Mouse (Mus musculus) midbrain, embryonic 16.5 days (tissue): ENCODE data around the gene Fbxo40. TPM values are rescaled to one million over a fixed set of nuclear protein-coding genes. Genes with fewer than 3 reads are reported as not detected.

Experiments
- ATAC-seq: fragments of 200-750 bp; cut with Nextera tagmentation; 2 replicates; pipeline ENCODE4 v1.8.0; 2017; ENCODE audit warnings: moderate TSS enrichment
- H3K27ac ChIP-seq: fragments of 300-500 bp; sonication (generic); 2 replicates; pipeline ENCODE4 v1.5.1; 2014; ENCODE audit warnings: mild to moderate bottlenecking, low read length, mixed read lengths
- H3K27me3 ChIP-seq: fragments of 300-500 bp; sonication (generic); 2 replicates; pipeline ENCODE4 v1.6.1; 2014; ENCODE audit warnings: low read depth, low read length, mixed read lengths; ENCODE audit not compliant: control insufficient read depth, insufficient read depth
- H3K36me3 ChIP-seq: fragments of 300-500 bp; sonication (generic); 2 replicates; pipeline ENCODE4 v1.6.1; 2014; ENCODE audit warnings: mild to moderate bottlenecking, low read length, moderate library complexity, mixed read lengths; ENCODE audit not compliant: control insufficient read depth, insufficient read depth
- H3K4me1 ChIP-seq: fragments of 300-500 bp; sonication (generic); 2 replicates; pipeline ENCODE4 v1.6.1; 2014; ENCODE audit warnings: mild to moderate bottlenecking, low read length, mixed read lengths; ENCODE audit not compliant: control insufficient read depth, insufficient read depth
- H3K4me2 ChIP-seq: fragments of 300-500 bp; sonication (generic); 2 replicates; pipeline ENCODE4 v1.6.1; 2014; ENCODE audit warnings: mild to moderate bottlenecking, low read length, mixed read lengths
- H3K4me3 ChIP-seq: fragments of 300-500 bp; sonication (generic); 2 replicates; pipeline ENCODE4 v1.5.1; 2014; ENCODE audit warnings: low read depth, mild to moderate bottlenecking, low read length, moderate library complexity, mixed read lengths
- H3K9ac ChIP-seq: fragments of 300-500 bp; sonication (generic); 2 replicates; pipeline ENCODE4 v1.6.1; 2014; ENCODE audit warnings: low read depth, low read length, mixed read lengths
- H3K9me3 ChIP-seq: fragments of 300-500 bp; sonication (generic); replicated peaks from 2 replicates; pipeline ENCODE4 v1.6.1; 2014; ENCODE audit warnings: mild to moderate bottlenecking, low read length, mixed read lengths; ENCODE audit not compliant: control insufficient read depth, poor library complexity, severe bottlenecking
- WGBS: fragments of 180-500 bp; shearing (Covaris S2); extraction: QIAGEN DNeasy Blood & Tissue Kit; methylation state at CpG from one replicate; pipeline ENCODE4 v1.1.7; 2014; 5-methylcytosine and 5-hydroxymethylcytosine counted together
- polyA plus RNA-seq: library from polyadenylated mRNA; unstranded; fragments of >200 nt; fragmentation: Nextera tagmentation; extraction: Ambion mirVana; gene quantifications from 2 replicates; pipeline ENCODE4 v1.2.1, GENCODE M21; 2015

The Fbxo40 gene
- polyA plus RNA-seq, 1 experiment from 2014 or later = 0.04 TPM

DNA sequence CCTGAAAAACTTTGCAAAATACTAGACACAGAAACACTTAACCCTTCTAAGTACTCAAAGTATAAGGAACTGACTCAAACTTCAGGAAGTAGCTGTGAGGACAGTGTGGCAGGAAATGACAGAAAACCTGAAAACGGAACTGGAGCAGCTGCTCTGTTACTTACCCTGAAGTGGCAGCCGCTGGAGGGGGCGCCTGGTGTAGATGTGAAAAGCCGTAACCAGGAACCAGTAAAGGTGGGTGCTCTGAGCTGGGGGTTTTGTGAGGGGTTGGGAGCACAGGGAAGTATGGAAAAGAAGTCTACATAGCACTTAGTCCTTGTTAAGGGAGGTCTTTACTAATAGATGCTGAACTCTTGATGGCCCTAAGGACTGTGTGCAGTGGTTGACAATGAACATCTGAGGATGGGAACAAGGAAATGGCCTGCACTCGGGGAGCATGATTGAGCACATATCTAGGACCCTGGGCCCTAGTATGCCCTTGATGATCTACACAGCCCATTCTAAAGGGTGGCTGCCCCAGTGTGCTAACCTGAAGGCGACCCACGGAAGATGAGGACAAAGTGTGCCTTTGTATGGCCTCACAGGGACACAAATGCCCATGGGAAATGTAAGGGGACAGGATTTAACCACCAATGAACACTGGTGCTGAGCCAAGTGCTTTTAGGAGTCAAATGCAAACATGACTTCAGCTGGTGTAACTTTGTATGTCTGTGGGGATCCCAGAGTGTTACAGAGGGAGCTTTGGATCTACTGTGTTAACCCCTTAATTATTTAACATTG is 55.2 kb downstream of the Fbxo40 start, which contains the start of gene Hcls1:
Gene Hcls1, plus strand, starts transcription at position 143 of the 780 bp plus-strand sequence.
- no peak within 1 kb of the TSS for H3K4me2 ChIP-seq
- H3K9ac ChIP-seq = no peak within 1 kb of the TSS
- peaks cover 17% of the 10 kb centered on the region for H3K36me3 ChIP-seq
- no peak for ATAC-seq
- no peaks in the 10 kb centered on the region for H3K4me1 ChIP-seq
- no peak within 1 kb of the TSS for H3K27ac ChIP-seq
- no peaks in the 10 kb centered on the region for H3K27me3 ChIP-seq
- WGBS = 90% methylated on average over 7 of the region's 7 CpGs
- H3K9me3 ChIP-seq = no peaks in the 10 kb centered on the region
- H3K4me3 ChIP-seq = no peak within 1 kb of the TSS

DNA sequence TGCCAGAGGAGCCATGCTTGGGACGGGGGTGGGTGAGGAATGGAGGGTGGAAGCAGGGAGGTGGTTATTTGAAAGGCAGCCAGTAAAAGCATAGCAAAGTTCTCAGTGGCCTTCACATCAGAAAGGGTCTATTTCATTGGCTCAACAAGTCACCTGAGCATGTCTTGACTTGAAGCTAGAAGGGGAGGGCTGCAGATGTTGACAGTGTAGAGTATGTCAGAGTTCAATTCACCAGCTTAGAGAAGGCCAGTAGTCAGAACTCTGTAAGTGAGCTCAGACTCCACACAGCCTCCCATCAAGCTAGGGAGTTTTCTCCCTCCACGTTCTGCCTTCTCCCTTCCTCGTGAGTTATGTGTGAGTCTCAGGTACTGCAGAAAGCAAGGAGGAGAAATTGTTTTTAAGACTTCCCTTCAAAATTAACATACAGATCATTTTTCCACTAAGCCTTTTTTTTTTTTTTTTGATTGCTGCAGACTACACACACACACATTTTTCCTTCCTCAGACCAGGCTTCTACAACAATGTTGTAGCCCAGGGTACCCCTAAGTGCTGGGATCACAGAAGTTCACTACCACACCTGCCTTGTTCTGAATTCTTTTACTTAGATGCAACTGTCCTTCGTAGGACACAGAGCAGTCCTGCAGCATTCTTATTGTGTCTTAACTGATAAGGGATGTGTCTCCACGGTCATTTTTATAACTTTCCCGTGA is 56.0 kb downstream of the Fbxo40 start:
- Histone ChIP-seq H3K27me3 (no peaks in the 10 kb centered on the region), H3K27ac (no peak overlapping the region), H3K36me3 (peaks cover 20% of the 10 kb centered on the region), H3K9me3 (no peaks in the 10 kb centered on the region), H3K4me2 (no peak overlapping the region), H3K4me1 (no peaks in the 10 kb centered on the region), H3K9ac (no peak overlapping the region), H3K4me3 (no peak overlapping the region)
- 84% methylated on average over 6 of the region's 6 CpGs for WGBS
- no peak for ATAC-seq

DNA sequence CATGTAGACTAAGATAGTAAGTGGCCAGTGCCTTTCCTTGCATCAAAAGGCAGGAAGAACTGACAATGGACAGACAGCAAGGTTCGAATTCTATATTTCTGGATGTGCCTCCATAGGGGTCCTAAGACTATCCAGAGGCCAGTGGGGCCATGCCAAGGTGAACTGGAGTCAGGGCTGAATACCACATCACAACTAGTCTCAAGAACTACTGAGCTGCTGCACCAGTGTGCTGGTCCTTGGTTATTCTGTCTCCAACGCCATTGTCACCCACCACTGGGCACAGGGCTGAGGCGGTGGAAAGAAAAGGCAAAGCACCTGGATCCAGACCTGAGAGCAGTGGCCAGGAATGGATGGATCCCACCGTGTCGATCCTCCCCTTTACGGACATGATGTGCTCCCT is 57.7 kb downstream of the Fbxo40 start:
- Histone ChIP-seq H3K27me3 (no peaks in the 10 kb centered on the region), H3K36me3 (peaks cover 33% of the 10 kb centered on the region)

DNA sequence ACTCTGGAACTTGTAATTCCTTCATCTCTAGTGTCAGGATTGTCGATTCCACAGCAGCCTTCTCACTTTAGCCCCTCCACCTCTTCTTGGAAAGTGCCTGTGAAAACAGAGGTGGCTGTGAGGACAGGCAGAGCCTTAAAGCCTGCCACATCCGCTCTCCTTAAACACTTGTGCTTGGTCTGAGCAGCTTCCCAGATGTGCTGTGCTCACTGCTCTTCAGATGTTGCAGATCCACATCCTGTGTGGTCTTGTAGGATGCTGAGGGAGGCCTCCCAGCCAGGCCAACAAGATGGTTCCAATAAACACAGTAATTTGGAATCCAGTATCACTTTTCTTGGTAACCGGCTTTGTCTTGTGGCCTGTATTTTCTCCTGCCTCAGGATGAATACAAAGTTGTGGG is 58.3 kb downstream of the Fbxo40 start:
- 96% methylated on average over 3 of the region's 3 CpGs for WGBS
- peaks cover 36% of the 10 kb centered on the region for H3K36me3 ChIP-seq
- H3K4me3 ChIP-seq = no peak overlapping the region
- H3K27me3 ChIP-seq = no peaks in the 10 kb centered on the region
- ATAC-seq = no peak
- H3K4me1 ChIP-seq = no peaks in the 10 kb centered on the region
- H3K9ac ChIP-seq = no peak overlapping the region
- H3K4me2 ChIP-seq = no peak overlapping the region
- no peak overlapping the region for H3K27ac ChIP-seq
- H3K9me3 ChIP-seq = no peaks in the 10 kb centered on the region

More for the DNA sequence above, 57.7 kb downstream of the Fbxo40 start:
- no peak overlapping the region for H3K27ac ChIP-seq
- H3K9ac ChIP-seq = no peak overlapping the region
- 97% methylated on average over 6 of the region's 6 CpGs for WGBS
- H3K4me2 ChIP-seq = no peak overlapping the region
- no peaks in the 10 kb centered on the region for H3K4me1 ChIP-seq
- H3K4me3 ChIP-seq = no peak overlapping the region
- no peaks in the 10 kb centered on the region for H3K9me3 ChIP-seq
- ATAC-seq = no peak

DNA sequence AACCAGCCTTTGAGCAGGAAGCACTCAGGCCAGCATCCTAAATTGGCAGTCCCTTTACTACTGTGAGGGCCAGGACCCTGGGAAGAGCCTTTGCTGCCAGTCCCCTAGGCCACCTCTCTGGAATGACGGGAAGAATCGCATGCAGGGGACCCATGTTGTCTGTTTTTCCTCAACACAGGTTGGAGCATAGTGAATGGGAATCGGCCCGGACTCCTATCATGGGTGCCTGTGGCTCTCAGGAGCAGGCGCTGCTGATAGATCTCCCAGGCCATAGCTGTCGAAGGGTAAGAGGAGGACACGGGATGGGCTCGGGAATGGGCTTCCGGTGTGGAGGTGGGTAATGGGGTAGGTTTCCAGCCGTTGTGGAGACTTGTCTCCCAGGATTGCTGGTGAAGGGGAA is 58.9 kb downstream of the Fbxo40 start:
- H3K4me1 ChIP-seq = no peaks in the 10 kb centered on the region
- no peak overlapping the region for H3K27ac ChIP-seq
- H3K27me3 ChIP-seq = no peaks in the 10 kb centered on the region
- H3K4me2 ChIP-seq = no peak overlapping the region
- WGBS = 97% methylated on average over 10 of the region's 10 CpGs
- H3K36me3 ChIP-seq = peaks cover 38% of the 10 kb centered on the region
- no peaks in the 10 kb centered on the region for H3K9me3 ChIP-seq
- no peak overlapping the region for H3K9ac ChIP-seq
- no peak overlapping the region for H3K4me3 ChIP-seq
- no peak for ATAC-seq

DNA sequence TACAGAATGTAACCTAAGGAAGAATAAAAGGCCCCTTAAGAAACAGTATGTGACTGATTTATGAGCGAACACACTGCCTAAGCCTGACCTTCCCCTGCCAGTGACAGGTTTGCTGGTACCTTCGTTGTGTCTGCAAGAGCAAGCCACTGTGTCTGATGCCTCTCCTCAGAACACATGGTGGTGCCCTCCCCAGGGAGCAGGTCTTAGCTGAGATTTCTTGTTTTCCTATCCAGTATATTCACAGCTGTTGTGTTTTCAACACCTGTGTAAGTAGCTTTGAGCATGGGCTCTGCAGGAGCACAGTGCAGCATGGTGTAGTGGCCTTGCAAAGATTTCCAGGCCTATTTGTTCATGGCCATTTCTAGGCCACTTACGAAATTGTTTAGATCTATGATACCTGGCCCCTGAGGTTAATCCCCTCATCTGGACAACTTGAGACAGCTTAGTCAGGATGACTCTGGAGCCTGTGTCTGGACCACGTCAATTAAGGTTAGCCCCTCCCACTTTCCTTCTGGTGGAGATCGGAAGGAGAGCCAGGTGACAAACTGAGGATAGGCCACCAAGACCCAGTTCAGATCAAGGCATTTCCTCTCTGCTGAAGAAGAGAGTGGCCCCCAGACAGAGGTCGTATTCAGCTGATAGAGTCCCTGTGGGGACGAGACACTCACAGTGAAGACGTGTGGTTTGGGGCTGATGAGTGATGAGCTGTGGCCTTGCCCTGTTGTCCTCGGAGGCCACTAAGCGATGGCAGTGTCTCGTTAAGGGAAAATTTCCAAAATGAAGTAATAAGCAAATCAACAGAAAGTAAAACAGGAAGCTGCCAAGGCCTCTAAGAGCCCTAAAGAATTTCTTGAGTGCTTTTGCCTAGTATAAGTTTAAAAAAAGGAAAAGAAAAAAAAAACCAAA is 59.8 kb downstream of the Fbxo40 start:
- Histone ChIP-seq H3K9me3 (no peaks in the 10 kb centered on the region), H3K4me1 (no peaks in the 10 kb centered on the region), H3K27me3 (no peaks in the 10 kb centered on the region), H3K4me2 (no peak overlapping the region), H3K27ac (no peak overlapping the region), H3K4me3 (no peak overlapping the region), H3K36me3 (peaks cover 39% of the 10 kb centered on the region), H3K9ac (no peak overlapping the region)
- 86% methylated on average over 11 of the region's 11 CpGs for WGBS
- no peak for ATAC-seq

DNA sequence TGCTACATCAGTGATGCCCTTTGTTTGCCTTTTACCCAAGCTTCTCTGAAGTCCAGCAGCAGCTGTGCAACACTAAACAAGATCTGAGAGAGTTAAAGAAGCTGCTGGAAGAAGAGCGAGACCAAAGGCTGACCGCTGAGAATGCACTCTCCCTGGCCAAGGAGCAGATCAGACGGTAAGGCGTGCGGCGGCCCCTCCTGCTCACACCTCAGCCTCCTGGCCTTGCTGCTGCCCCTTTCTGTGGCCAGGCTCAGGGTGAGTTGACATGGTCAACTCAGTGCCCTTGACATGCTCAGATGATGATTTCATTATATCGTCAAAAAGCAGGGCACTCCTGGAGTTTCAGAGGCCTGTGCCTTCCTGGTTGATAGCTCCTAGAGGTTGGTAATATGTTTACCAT is 61.1 kb downstream of the Fbxo40 start:
- no peak overlapping the region for H3K27ac ChIP-seq
- H3K27me3 ChIP-seq = no peaks in the 10 kb centered on the region
- no peak overlapping the region for H3K4me3 ChIP-seq
- H3K4me1 ChIP-seq = no peaks in the 10 kb centered on the region
- no peak overlapping the region for H3K4me2 ChIP-seq
- ATAC-seq = no peak
- H3K9ac ChIP-seq = no peak overlapping the region
- H3K36me3 ChIP-seq = peaks cover 39% of the 10 kb centered on the region
- WGBS = 99% methylated on average over 7 of the region's 7 CpGs
- H3K9me3 ChIP-seq = no peaks in the 10 kb centered on the region

DNA sequence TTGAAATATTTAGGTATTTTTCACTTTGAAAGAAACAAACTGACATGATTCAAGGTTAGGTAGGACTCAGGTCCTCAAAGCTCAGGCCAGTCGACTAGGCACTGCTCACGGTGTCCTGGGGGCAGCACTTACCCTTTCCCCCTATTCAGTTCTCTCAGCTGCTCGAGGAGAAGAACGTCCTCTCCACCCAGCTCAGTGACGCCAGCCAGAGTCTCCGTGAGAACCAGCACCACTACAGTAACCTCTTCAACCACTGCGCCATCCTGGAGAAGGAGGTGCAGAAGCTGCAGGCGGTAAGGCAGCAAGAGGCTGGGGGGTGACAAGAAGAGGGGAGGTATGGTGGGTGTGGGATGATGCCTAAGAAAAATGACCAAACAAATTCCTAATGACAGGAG is 62.2 kb downstream of the Fbxo40 start:
- no peaks in the 10 kb centered on the region for H3K4me1 ChIP-seq
- H3K36me3 ChIP-seq = peaks cover 38% of the 10 kb centered on the region
- 92% methylated on average over 8 of the region's 8 CpGs for WGBS
- no peaks in the 10 kb centered on the region for H3K9me3 ChIP-seq
- no peak for ATAC-seq
- no peaks in the 10 kb centered on the region for H3K27me3 ChIP-seq
- H3K4me2 ChIP-seq = no peak overlapping the region
- no peak overlapping the region for H3K9ac ChIP-seq
- no peak overlapping the region for H3K27ac ChIP-seq
- H3K4me3 ChIP-seq = no peak overlapping the region
